Mouse (Mus musculus) liver, embryonic 16.5 days (tissue): ENCODE data around the gene Ccl6. TPM values are rescaled to one million over a fixed set of nuclear protein-coding genes. Genes with fewer than 3 reads are reported as not detected.

Source experiments
- ATAC-seq: fragments of 200-750 bp; cut with Nextera tagmentation; 2 replicates; pipeline ENCODE4 v1.8.0; 2017; ENCODE audit warnings: low read depth, mild to moderate bottlenecking, moderate number of reproducible peaks, moderate library complexity
- H3K27ac ChIP-seq: fragments of 300-500 bp; sonication (generic); 2 replicates; pipeline ENCODE4 v1.5.1; 2014; ENCODE audit warnings: mild to moderate bottlenecking, low read length
- H3K27me3 ChIP-seq: fragments of 300-500 bp; sonication (generic); 2 replicates; pipeline ENCODE4 v1.6.1; 2014; ENCODE audit warnings: low read depth, low read length, mixed read lengths; ENCODE audit not compliant: control insufficient read depth, insufficient read depth
- H3K36me3 ChIP-seq: fragments of 300-500 bp; sonication (generic); 2 replicates; pipeline ENCODE4 v1.6.1; 2014; ENCODE audit warnings: mild to moderate bottlenecking; ENCODE audit not compliant: control insufficient read depth, insufficient read depth
- H3K4me1 ChIP-seq: fragments of 300-500 bp; sonication (generic); 2 replicates; pipeline ENCODE4 v1.6.1; 2014; ENCODE audit warnings: low read depth, low read length, mixed read lengths; ENCODE audit not compliant: control insufficient read depth
- H3K4me2 ChIP-seq: fragments of 300-500 bp; sonication (generic); 2 replicates; pipeline ENCODE4 v1.6.1; 2014; ENCODE audit warnings: low read depth, low read length, mixed read lengths
- H3K4me3 ChIP-seq: fragments of 300-500 bp; sonication (generic); 2 replicates; pipeline ENCODE4 v1.5.1; 2014; ENCODE audit warnings: low read depth, mild to moderate bottlenecking, low read length
- H3K9ac ChIP-seq: fragments of 300-500 bp; sonication (generic); 2 replicates; pipeline ENCODE4 v1.6.1; 2014; ENCODE audit warnings: low read depth, low read length
- H3K9me3 ChIP-seq: fragments of 300-500 bp; sonication (generic); replicated peaks from 2 replicates; pipeline ENCODE4 v1.6.1; 2016; ENCODE audit warnings: low read length; ENCODE audit not compliant: control insufficient read depth
- WGBS: fragments of 180-500 bp; shearing (Covaris S2); extraction: QIAGEN DNeasy Blood & Tissue Kit; methylation state at CpG from one replicate; pipeline ENCODE4 v1.1.7; 2014; ENCODE audit not compliant: insufficient replicate concordance; 5-methylcytosine and 5-hydroxymethylcytosine counted together
- polyA plus RNA-seq: library from polyadenylated mRNA; unstranded; fragments of >200 nt; fragmentation: Nextera tagmentation; extraction: Ambion mirVana; gene quantifications from 2 replicates; pipeline ENCODE4 v1.2.1, GENCODE M21; 2015

Gene Ccl6
- polyA plus RNA-seq, 1 experiment from 2014 or later, result 16.3 TPM

DNA sequence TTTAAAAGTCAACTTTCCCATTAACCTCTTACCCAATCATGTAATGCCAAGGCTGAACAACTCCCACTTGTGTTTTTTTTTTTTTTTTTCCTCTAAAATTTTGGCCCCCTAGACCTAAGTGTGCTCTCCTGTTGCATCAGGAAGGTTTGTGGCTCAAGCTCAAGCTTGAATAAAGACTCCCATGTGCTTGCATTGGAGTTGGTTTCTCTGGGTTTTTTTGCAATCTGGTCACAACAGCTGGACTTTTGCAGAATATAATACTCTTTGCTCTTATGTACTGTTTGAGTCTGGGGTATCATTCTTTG lies 9.5 kb downstream of the Ccl6 start:
- ATAC-seq, result no peak
- Histone ChIP-seq H3K9ac (no peak overlapping the region), H3K36me3 (no peaks in the 10 kb centered on the region), H3K4me1 (no peaks in the 10 kb centered on the region; the same call in 1 of the 2 replicates), H3K9me3 (no peaks in the 10 kb centered on the region), H3K4me2 (no peak overlapping the region), H3K4me3 (no peak overlapping the region), H3K27ac (no peak overlapping the region), H3K27me3 (no peaks in the 10 kb centered on the region)

DNA sequence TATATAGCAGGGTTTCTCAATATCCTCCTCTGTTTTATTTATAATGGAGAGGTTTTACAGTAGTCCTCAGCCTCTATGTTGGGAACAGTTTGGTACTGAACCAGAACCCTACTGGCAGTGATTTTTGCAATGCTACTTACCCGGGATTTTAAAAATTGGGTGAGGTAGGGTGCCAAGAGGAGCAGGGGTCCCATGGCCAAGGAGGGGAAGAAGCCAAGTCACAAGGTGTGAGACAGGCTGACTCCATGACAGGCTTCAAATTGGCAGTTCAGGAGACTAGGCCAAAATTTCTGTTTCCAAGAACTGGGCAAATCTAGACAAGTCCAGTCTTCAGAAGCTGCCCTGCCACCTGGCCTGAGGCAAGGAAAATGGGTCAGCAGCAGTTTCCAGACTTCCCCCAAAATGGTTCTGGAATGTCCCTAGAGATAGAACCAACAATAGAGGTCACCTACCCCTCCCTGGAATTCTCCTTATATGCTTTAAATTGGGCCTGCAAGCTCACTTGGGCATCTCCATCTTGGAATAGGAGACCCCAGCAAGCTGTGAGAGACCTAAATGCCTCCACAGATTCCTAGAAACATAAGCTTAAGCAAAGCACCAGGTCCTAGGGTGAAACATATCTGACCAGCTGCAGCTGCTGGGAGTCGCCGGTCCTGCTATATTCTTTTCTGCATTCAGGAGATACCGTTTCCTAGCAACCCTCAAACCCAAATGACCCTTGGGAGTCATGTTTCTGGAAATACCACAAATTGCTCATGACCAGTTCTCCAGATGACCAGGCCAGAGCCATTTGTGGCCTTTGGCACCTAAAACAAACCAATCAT lies 10.0 kb downstream of the Ccl6 start:
- H3K4me1 ChIP-seq, result no peaks in the 10 kb centered on the region; the same call in 1 of the 2 replicates
- ATAC-seq, result no peak

DNA sequence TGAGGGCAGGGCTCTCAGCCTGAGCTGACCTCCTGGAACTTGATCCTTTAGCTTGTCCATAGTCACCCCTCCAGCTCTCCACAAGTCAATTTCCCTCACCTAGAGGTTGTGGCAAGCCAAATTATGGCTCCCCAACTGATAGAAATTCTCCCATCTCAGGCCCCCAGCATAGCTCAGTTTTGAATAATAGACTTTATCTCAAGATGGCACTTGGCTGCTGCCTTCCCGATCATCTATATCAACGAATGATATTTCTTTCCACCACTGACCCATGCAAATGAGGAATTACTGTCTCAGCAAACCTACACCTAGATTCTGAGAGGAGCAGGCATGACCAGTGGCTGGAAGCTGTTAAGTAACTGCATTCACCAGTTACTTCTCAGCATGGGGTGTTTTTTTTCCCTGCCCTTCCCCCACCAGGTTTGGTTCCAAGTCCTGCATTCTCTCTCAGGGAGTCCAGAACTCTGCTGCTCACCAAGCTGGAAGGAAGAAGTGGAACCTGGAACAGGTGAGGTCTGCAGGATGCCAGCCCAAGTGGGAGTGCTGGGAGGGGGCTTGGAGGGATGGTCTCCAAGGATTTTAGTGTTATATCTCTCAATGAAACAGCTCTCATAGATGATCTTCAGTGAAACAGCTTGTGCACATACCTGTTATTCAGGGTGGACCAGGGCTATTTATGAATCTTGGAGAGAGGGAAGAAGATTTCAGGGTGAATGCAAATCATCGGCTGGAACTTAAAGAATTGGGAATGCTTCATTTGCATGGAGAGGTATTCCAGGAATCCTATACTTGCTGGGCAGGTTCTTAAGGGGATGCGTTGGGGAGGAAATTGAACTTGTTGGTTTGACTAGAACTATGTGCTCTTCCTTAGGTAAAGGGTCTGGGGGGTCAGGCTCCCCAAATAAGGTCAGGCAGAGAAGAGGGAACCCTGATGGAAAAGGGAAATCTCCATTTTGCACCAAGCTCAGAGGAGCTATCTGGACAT lies 11.0 kb downstream of the Ccl6 start:
- H3K4me3 ChIP-seq, result no peak overlapping the region
- no peaks in the 10 kb centered on the region for H3K9me3 ChIP-seq
- H3K36me3 ChIP-seq, result no peaks in the 10 kb centered on the region
- WGBS, result 58% methylated on average over 4 of the region's 4 CpGs
- no peak overlapping the region for H3K9ac ChIP-seq
- H3K27ac ChIP-seq, result no peak overlapping the region
- H3K27me3 ChIP-seq, result no peaks in the 10 kb centered on the region
- H3K4me1 ChIP-seq, result no peaks in the 10 kb centered on the region; the same call in 1 of the 2 replicates
- no peak overlapping the region for H3K4me2 ChIP-seq
- no peak for ATAC-seq

More for the DNA sequence above, 10.0 kb downstream of the Ccl6 start:
- H3K4me2 ChIP-seq, result no peak overlapping the region
- no peaks in the 10 kb centered on the region for H3K36me3 ChIP-seq
- H3K27me3 ChIP-seq, result no peaks in the 10 kb centered on the region
- WGBS, result 48% methylated on average over 4 of the region's 4 CpGs
- no peak overlapping the region for H3K27ac ChIP-seq
- no peak overlapping the region for H3K9ac ChIP-seq
- H3K4me3 ChIP-seq, result no peak overlapping the region
- H3K9me3 ChIP-seq, result no peaks in the 10 kb centered on the region

DNA sequence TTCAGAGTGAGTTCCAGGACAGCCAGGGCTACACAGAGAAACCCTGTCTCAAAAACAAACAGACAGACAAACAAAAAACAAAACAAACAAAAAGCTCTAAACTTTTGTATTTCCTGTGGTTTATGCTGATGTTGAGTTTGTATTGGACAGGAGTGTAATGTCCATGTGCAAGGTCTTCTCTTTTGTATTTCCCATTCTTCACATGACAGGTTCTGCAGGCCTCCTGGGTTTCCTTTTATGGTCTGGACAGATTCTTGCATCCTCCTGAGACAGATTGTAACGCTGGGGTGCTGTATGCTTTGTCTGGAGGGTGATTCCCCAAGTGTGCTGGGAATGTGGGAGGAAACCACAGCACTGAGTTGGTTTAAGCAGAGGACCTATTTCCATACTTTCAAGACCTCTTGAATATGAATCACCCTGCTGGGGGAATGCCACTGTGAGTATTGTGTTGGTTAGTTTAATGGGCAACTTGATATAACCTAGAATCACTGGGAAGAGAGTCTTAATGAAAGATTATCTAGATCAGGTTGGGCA lies 12.1 kb downstream of the Ccl6 start:
- Histone ChIP-seq H3K9me3 (no peaks in the 10 kb centered on the region), H3K4me2 (no peak overlapping the region), H3K4me1 (no peaks in the 10 kb centered on the region; the same call in 1 of the 2 replicates), H3K36me3 (no peaks in the 10 kb centered on the region; the same call in 1 of the 2 replicates), H3K4me3 (no peak overlapping the region), H3K27ac (no peak overlapping the region), H3K9ac (no peak overlapping the region), H3K27me3 (no peaks in the 10 kb centered on the region)
- ATAC-seq, result no peak
- WGBS, result 53% methylated on average over 1 of the region's 1 CpGs

- Histone ChIP-seq H3K9ac (no peak overlapping the region), H3K9me3 (no peaks in the 10 kb centered on the region), H3K4me2 (no peak overlapping the region), H3K27ac (no peak overlapping the region), H3K36me3 (no peaks in the 10 kb centered on the region; the same call in 1 of the 2 replicates), H3K4me3 (no peak overlapping the region), H3K4me1 (no peaks in the 10 kb centered on the region; the same call in 1 of the 2 replicates), H3K27me3 (no peaks in the 10 kb centered on the region)
- WGBS, result 21% methylated on average over 3 of the region's 3 CpGs
- no peak for ATAC-seq
These were observed 13.9 kb downstream of the Ccl6 start for GRCm38 (mm10) chr11:83578999-83579398.

- peak within 1 kb of the TSS; percentile 72 for H3K27ac ChIP-seq
These were observed 14.6 kb downstream of the Ccl6 start, which contains the start of gene Ccl9 for GRCm38 (mm10) chr11:83578186-83578760. TSS of gene Ccl9 (minus strand) at chr11:83578636.

GRCm38 (mm10) chr11:83576927-83577555 lies 15.8 kb downstream of the Ccl6 start:
- ATAC-seq, result no peak
- H3K9me3 ChIP-seq, result no peaks in the 10 kb centered on the region
- 34% methylated on average over 4 of the region's 4 CpGs for WGBS
- peak overlapping the region; percentile 31 for H3K4me3 ChIP-seq
- no peaks in the 10 kb centered on the region; the same call in 1 of the 2 replicates for H3K36me3 ChIP-seq
- no peak overlapping the region for H3K27ac ChIP-seq
- peak overlapping the region; percentile 37 for H3K4me2 ChIP-seq
- no peaks in the 10 kb centered on the region for H3K27me3 ChIP-seq
- no peak overlapping the region for H3K9ac ChIP-seq
- no peaks in the 10 kb centered on the region for H3K4me1 ChIP-seq

More at GRCm38 (mm10) chr11:83578186-83578760, 14.6 kb downstream of the Ccl6 start, which contains the start of gene Ccl9:
- no peaks in the 10 kb centered on the region; the same call in 1 of the 2 replicates for H3K36me3 ChIP-seq
- no peaks in the 10 kb centered on the region for H3K27me3 ChIP-seq
- H3K4me2 ChIP-seq, result peak within 1 kb of the TSS; percentile 37
- no peaks in the 10 kb centered on the region for H3K9me3 ChIP-seq
- peak within 1 kb of the TSS; percentile 31 for H3K4me3 ChIP-seq
- 0 out of 2 replicates have a peak within 1 kb of the TSS, but pooled peaks have one; percentile 5 for H3K9ac ChIP-seq
- no peaks in the 10 kb centered on the region; the same call in 1 of the 2 replicates for H3K4me1 ChIP-seq
- ATAC-seq, result peak; percentile 83
- WGBS, result 30% methylated on average over 2 of the region's 2 CpGs

GRCm38 (mm10) chr11:83572834-83573233 lies 20.1 kb downstream of the Ccl6 start:
- ATAC-seq, result no peak
- Histone ChIP-seq H3K4me3 (no peak overlapping the region), H3K4me2 (no peak overlapping the region), H3K36me3 (no peaks in the 10 kb centered on the region; the same call in 1 of the 2 replicates), H3K27ac (no peak overlapping the region), H3K4me1 (no peaks in the 10 kb centered on the region; the same call in none of the 2 replicates), H3K9me3 (no peaks in the 10 kb centered on the region), H3K9ac (no peak overlapping the region), H3K27me3 (no peaks in the 10 kb centered on the region)
- WGBS, result 55% methylated on average over 9 of the region's 9 CpGs
